Mouse (Mus musculus) cortical plate, adult 2 months (tissue): ENCODE results near the gene Slc1a5.

Experiments
- CTCF ChIP-seq: fragments of 200-500 bp; IDR thresholded peaks from 2 replicates; pipeline ENCODE4 v1.5.1; 2011; ENCODE audit warnings: mild to moderate bottlenecking, control low read depth, low read length; ENCODE audit not compliant: insufficient read depth; ENCODE audit errors: extremely low read depth
- POLR2A ChIP-seq: fragments of 200-500 bp; IDR thresholded peaks from 2 replicates; pipeline ENCODE4 v1.6.1; 2011; ENCODE audit warnings: mild to moderate bottlenecking, low read length, control low read depth; ENCODE audit not compliant: insufficient read depth; ENCODE audit errors: extremely low read depth

DNA sequence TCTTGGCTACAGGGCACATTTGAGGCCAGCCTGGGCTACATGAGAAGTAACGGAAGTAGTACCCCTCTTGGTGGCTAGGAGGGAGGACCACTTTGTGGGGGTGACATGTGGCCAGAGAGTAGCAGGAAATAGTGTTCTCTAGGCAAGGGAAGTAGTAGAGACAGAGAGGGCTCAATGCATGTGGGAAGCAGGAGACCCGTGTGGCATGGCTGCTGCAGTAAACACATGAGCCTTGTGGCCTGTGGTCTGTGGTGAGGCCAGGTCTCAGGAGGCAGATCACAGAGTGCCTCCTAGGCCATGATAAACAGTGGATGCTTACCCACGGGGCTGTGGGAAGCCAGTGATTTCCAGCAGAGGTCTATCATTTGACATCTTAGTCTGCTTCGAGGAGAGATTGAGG lies 46.1 kb downstream of the Slc1a5 start:
- TF ChIP-seq POLR2A (no peak), CTCF (no peak)
